Mouse (Mus musculus): ENCODE measurements at regions not wholly inside any gene's neighbourhood (a gene's known extent, or its start where the extent isn't known, plus 50 kb on each side); places are given as distances from the start of the nearest gene placed in this dataset.
"Not testable (repeated sequence)": the region's sequence is repeated elsewhere in the genome, so short reads cannot be mapped to it uniquely, and the experiment has no call there.

GRCm38 (mm10) chr4:153152923-153153322 lies 329.7 kb downstream of the Ajap1 start:
- H3K4me3 ChIP-seq (ENCODE audit: low read length); H3K4me2 ChIP-seq (ENCODE audit: low read depth, low read length); H3K36me3 ChIP-seq (ENCODE audit: control insufficient read depth, insufficient read depth, low read length); H3K9ac ChIP-seq (ENCODE audit: low read length); H3K4me1 ChIP-seq (replicated peaks; ENCODE audit: control insufficient read depth, insufficient read depth, low read length); H3K27me3 ChIP-seq (ENCODE audit: control insufficient read depth, insufficient read depth, low read depth, low read length); H3K27ac ChIP-seq (ENCODE audit: low read length); H3K9me3 ChIP-seq (ENCODE audit: control insufficient read depth, low read length): not testable (repeated sequence)
- ATAC-seq (ENCODE audit: low read depth): 0 out of 2 replicates have a peak, but pooled peaks have one; percentile 67

GRCm38 (mm10) chr4:153133147-153133546 lies 349.5 kb downstream of the Ajap1 start:
- Histone ChIP-seq H3K27me3 (ENCODE audit: control insufficient read depth, insufficient read depth, low read depth, low read length) (no peaks in the 10 kb centered on the region), H3K4me2 (ENCODE audit: low read depth, low read length) (no peak overlapping the region), H3K4me1 (replicated peaks; ENCODE audit: control insufficient read depth, insufficient read depth, low read length) (no peaks in the 10 kb centered on the region), H3K9me3 (ENCODE audit: control insufficient read depth, low read length) (no peaks in the 10 kb centered on the region), H3K9ac (ENCODE audit: low read length) (no peak overlapping the region), H3K4me3 (ENCODE audit: low read length) (no peak overlapping the region), H3K36me3 (ENCODE audit: control insufficient read depth, insufficient read depth, low read length) (no peaks in the 10 kb centered on the region), H3K27ac (ENCODE audit: low read length) (no peak overlapping the region)
- no peak for ATAC-seq (ENCODE audit: low read depth)
- WGBS: 69% methylated on average over 13 of the region's 13 CpGs

- no peak for ATAC-seq (ENCODE audit: low read depth)
- Histone ChIP-seq H3K4me2 (ENCODE audit: low read depth, low read length) (no peak overlapping the region), H3K27me3 (ENCODE audit: control insufficient read depth, insufficient read depth, low read depth, low read length) (no peaks in the 10 kb centered on the region), H3K36me3 (ENCODE audit: control insufficient read depth, insufficient read depth, low read length) (no peaks in the 10 kb centered on the region), H3K9ac (ENCODE audit: low read length) (no peak overlapping the region), H3K4me1 (replicated peaks; ENCODE audit: control insufficient read depth, insufficient read depth, low read length) (no peaks in the 10 kb centered on the region), H3K4me3 (ENCODE audit: low read length) (no peak overlapping the region), H3K9me3 (ENCODE audit: control insufficient read depth, low read length) (0 out of 2 replicates have a peak, but pooled peaks cover 3% of the 10 kb centered on the region), H3K27ac (ENCODE audit: low read length) (no peak overlapping the region)
- WGBS: 71% methylated on average over 2 of the region's 2 CpGs
Observed at GRCm38 (mm10) chr4:153129345-153129744, 353.3 kb downstream of the Ajap1 start.

- Histone ChIP-seq H3K4me3 (ENCODE audit: low read length) (no peak overlapping the region), H3K27me3 (ENCODE audit: control insufficient read depth, insufficient read depth, low read depth, low read length) (no peaks in the 10 kb centered on the region), H3K9ac (ENCODE audit: low read length) (no peak overlapping the region), H3K4me2 (ENCODE audit: low read depth, low read length) (no peak overlapping the region), H3K9me3 (ENCODE audit: control insufficient read depth, low read length) (0 out of 2 replicates have a peak, but pooled peaks cover 3% of the 10 kb centered on the region), H3K36me3 (ENCODE audit: control insufficient read depth, insufficient read depth, low read length) (no peaks in the 10 kb centered on the region), H3K4me1 (replicated peaks; ENCODE audit: control insufficient read depth, insufficient read depth, low read length) (no peaks in the 10 kb centered on the region), H3K27ac (ENCODE audit: low read length) (no peak overlapping the region)
- no peak for ATAC-seq (ENCODE audit: low read depth)
- 90% methylated on average over 12 of the region's 12 CpGs for WGBS
Observed at GRCm38 (mm10) chr4:153128162-153128561, 354.4 kb downstream of the Ajap1 start.

- no peaks in the 10 kb centered on the region for H3K4me1 ChIP-seq (replicated peaks; ENCODE audit: control insufficient read depth, insufficient read depth, low read length)
- H3K36me3 ChIP-seq (ENCODE audit: control insufficient read depth, insufficient read depth, low read length): no peaks in the 10 kb centered on the region
- H3K9me3 ChIP-seq (ENCODE audit: control insufficient read depth, low read length): no peaks in the 10 kb centered on the region
- H3K9ac ChIP-seq (ENCODE audit: low read length): no peak overlapping the region
- 26% methylated on average over 6 of the region's 6 CpGs for WGBS
- no peak for ATAC-seq (ENCODE audit: low read depth)
- no peak overlapping the region for H3K4me3 ChIP-seq (ENCODE audit: low read length)
- H3K27ac ChIP-seq (ENCODE audit: low read length): no peak overlapping the region
- no peak overlapping the region for H3K4me2 ChIP-seq (ENCODE audit: low read depth, low read length)
- no peaks in the 10 kb centered on the region for H3K27me3 ChIP-seq (ENCODE audit: control insufficient read depth, insufficient read depth, low read depth, low read length)
Observed at GRCm38 (mm10) chr4:153120480-153120879, 362.1 kb downstream of the Ajap1 start.

GRCm38 (mm10) chr4:153119647-153120102 lies 362.9 kb downstream of the Ajap1 start:
- H3K27ac ChIP-seq (ENCODE audit: low read length): no peak overlapping the region
- H3K9me3 ChIP-seq (ENCODE audit: control insufficient read depth, low read length): no peaks in the 10 kb centered on the region
- H3K4me1 ChIP-seq (replicated peaks; ENCODE audit: control insufficient read depth, insufficient read depth, low read length): no peaks in the 10 kb centered on the region
- H3K36me3 ChIP-seq (ENCODE audit: control insufficient read depth, insufficient read depth, low read length): no peaks in the 10 kb centered on the region
- H3K27me3 ChIP-seq (ENCODE audit: control insufficient read depth, insufficient read depth, low read depth, low read length): no peaks in the 10 kb centered on the region
- no peak overlapping the region for H3K9ac ChIP-seq (ENCODE audit: low read length)
- ATAC-seq (ENCODE audit: low read depth): no peak
- H3K4me3 ChIP-seq (ENCODE audit: low read length): no peak overlapping the region
- WGBS: 69% methylated on average over 4 of the region's 4 CpGs
- H3K4me2 ChIP-seq (ENCODE audit: low read depth, low read length): no peak overlapping the region

GRCm38 (mm10) chr4:153118824-153119646 lies 363.6 kb downstream of the Ajap1 start:
- no peak for ATAC-seq (ENCODE audit: low read depth)
- 66% methylated on average over 14 of the region's 14 CpGs for WGBS
- Histone ChIP-seq H3K27me3 (ENCODE audit: control insufficient read depth, insufficient read depth, low read depth, low read length) (no peaks in the 10 kb centered on the region), H3K9me3 (ENCODE audit: control insufficient read depth, low read length) (no peaks in the 10 kb centered on the region), H3K27ac (ENCODE audit: low read length) (no peak overlapping the region), H3K4me1 (replicated peaks; ENCODE audit: control insufficient read depth, insufficient read depth, low read length) (no peaks in the 10 kb centered on the region), H3K4me2 (ENCODE audit: low read depth, low read length) (no peak overlapping the region), H3K9ac (ENCODE audit: low read length) (no peak overlapping the region), H3K36me3 (ENCODE audit: control insufficient read depth, insufficient read depth, low read length) (no peaks in the 10 kb centered on the region), H3K4me3 (ENCODE audit: low read length) (no peak overlapping the region)

- no peak overlapping the region for H3K9ac ChIP-seq (ENCODE audit: low read length)
- 47% methylated on average over 7 of the region's 7 CpGs for WGBS
- no peaks in the 10 kb centered on the region for H3K4me1 ChIP-seq (replicated peaks; ENCODE audit: control insufficient read depth, insufficient read depth, low read length)
- no peaks in the 10 kb centered on the region for H3K36me3 ChIP-seq (ENCODE audit: control insufficient read depth, insufficient read depth, low read length)
- no peak for ATAC-seq (ENCODE audit: low read depth)
- H3K4me3 ChIP-seq (ENCODE audit: low read length): no peak overlapping the region
- H3K4me2 ChIP-seq (ENCODE audit: low read depth, low read length): no peak overlapping the region
- H3K9me3 ChIP-seq (ENCODE audit: control insufficient read depth, low read length): peaks cover 4% of the 10 kb centered on the region; the same call in 1 of the 2 replicates
- H3K27me3 ChIP-seq (ENCODE audit: control insufficient read depth, insufficient read depth, low read depth, low read length): no peaks in the 10 kb centered on the region
- no peak overlapping the region for H3K27ac ChIP-seq (ENCODE audit: low read length)
Observed at GRCm38 (mm10) chr4:153114998-153115397, 367.6 kb downstream of the Ajap1 start.

- Histone ChIP-seq H3K4me3 (ENCODE audit: low read length) (no peak overlapping the region), H3K27me3 (ENCODE audit: control insufficient read depth, insufficient read depth, low read depth, low read length) (no peaks in the 10 kb centered on the region), H3K9me3 (ENCODE audit: control insufficient read depth, low read length) (peaks cover 4% of the 10 kb centered on the region; the same call in 1 of the 2 replicates), H3K27ac (ENCODE audit: low read length) (no peak overlapping the region), H3K36me3 (ENCODE audit: control insufficient read depth, insufficient read depth, low read length) (no peaks in the 10 kb centered on the region), H3K4me1 (replicated peaks; ENCODE audit: control insufficient read depth, insufficient read depth, low read length) (no peaks in the 10 kb centered on the region), H3K4me2 (ENCODE audit: low read depth, low read length) (no peak overlapping the region), H3K9ac (ENCODE audit: low read length) (no peak overlapping the region)
- no peak for ATAC-seq (ENCODE audit: low read depth)
- WGBS: 71% methylated on average over 2 of the region's 2 CpGs
Observed at GRCm38 (mm10) chr4:153113577-153113976, 369.0 kb downstream of the Ajap1 start.
